Mouse (Mus musculus) brain, embryonic 14.5 days (tissue): ENCODE results near the gene Kcnq5. TPM values are rescaled to one million over a fixed set of nuclear protein-coding genes. Genes with fewer than 3 reads are reported as not detected.
"Not testable (repeated sequence)": the region's sequence is repeated elsewhere in the genome, so short reads cannot be mapped to it uniquely, and the experiment has no call there.

Source experiments
- DNase-seq: peaks from one replicate; pipeline ENCODE4 v3.0.0-alpha.2; 2011; ENCODE audit warnings: low read depth
- CTCF ChIP-seq: fragments of 200-500 bp; IDR thresholded peaks from 2 replicates; pipeline ENCODE4 v1.5.1; 2012; ENCODE audit warnings: inconsistent platforms, mild to moderate bottlenecking, moderate library complexity, borderline replicate concordance; ENCODE audit not compliant: insufficient read depth, insufficient read length; ENCODE audit errors: extremely low read depth
- POLR2A ChIP-seq: fragments of 200-500 bp; IDR thresholded peaks from 2 replicates; pipeline ENCODE4 v1.6.1; 2012; ENCODE audit warnings: mild to moderate bottlenecking, inconsistent platforms, borderline replicate concordance; ENCODE audit not compliant: poor library complexity, insufficient read depth, insufficient read length, severe bottlenecking; ENCODE audit errors: extremely low read depth
- polyA plus RNA-seq: library from polyadenylated mRNA; depleted of rRNA; stranded (reverse); fragments of >200 nt; gene quantifications from 2 replicates; pipeline ENCODE4 v1.2.3, GENCODE M21; 2012

Gene Kcnq5
- polyA plus RNA-seq, 1 experiment: 1.5 TPM

DNA sequence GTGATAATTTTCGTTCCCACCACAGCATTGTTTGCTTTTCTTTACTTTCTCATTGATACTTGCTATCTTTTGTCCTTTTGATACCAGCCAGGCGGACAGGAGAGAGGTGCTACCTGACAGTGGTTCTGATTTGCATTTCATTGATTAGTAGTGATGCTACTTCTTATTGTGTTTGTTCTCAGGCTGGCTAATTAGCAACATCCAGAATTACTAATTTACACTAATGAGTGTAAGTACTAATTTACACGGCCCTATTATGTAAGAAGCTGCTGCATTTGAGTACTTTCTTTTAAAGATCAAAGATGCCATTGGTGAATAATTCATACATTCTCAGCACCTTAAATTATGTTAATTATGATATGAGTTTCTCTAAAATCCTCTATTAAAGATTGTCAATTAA lies 525.0 kb downstream of the Kcnq5 start:
- TF ChIP-seq POLR2A: no peak
- TF ChIP-seq CTCF: no peak
- peak; percentile 51 for DNase-seq

DNA sequence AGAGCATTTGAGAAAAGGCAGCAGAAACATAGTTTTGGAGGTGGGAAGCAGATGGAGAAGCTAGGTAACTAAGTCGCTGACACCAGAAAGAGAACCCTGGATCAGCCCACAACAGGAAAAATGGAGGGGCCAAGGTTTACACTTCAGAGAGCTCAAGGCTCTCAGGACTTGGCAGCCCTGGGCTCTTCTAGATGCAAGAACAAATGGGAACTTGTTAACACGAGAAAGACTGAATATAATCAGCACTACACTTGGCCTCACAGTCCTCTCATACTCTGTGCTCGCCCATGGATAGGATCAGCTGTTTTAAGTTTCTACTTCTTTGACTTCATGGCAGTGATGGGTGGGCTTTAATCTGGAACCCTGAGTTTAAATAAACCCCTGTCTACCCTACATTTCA lies 526.9 kb downstream of the Kcnq5 start:
- DNase-seq: peak; percentile 62
- TF ChIP-seq CTCF (no peak), POLR2A (no peak)

DNA sequence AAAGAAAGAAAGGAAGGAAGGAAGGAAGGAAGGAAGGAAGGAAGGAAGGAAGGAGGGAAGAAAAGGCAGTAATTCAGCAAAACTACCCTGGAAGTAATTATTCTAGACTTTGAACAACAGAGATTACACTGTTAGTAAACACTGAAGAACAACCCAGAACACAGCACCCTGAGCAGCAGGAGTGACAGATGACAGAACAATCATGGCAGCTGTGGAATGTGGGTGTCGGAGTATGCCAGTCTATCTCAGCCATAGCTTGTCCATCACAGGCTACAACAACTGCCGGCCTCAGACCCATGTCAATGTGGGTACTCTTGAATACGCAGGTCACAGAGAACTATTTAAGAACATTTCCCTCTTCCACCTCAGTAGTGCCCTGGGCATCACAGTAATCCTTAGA lies 530.1 kb downstream of the Kcnq5 start:
- TF ChIP-seq POLR2A (no peak), CTCF (no peak)
- no peak for DNase-seq

DNA sequence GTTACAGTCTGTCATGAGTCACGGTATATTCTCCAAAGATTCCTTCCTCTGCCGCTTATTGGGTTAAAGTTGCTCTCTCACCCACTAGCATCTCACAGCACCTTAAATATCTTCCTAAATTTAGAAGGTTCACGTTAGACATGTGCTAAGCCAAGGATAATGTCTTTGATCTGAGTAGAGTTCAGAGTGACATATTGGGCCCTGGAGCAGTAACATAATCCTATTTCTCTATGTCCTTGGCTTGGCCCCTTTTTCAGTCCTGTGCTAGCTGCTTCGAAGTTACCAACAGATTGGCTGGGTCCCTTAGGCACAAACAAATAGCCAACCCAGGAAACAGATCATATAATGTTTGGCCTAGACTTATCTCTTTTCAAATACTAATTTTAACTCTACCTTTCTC lies 533.7 kb downstream of the Kcnq5 start:
- TF ChIP-seq POLR2A (no peak), CTCF (no peak)
- no peak for DNase-seq

DNA sequence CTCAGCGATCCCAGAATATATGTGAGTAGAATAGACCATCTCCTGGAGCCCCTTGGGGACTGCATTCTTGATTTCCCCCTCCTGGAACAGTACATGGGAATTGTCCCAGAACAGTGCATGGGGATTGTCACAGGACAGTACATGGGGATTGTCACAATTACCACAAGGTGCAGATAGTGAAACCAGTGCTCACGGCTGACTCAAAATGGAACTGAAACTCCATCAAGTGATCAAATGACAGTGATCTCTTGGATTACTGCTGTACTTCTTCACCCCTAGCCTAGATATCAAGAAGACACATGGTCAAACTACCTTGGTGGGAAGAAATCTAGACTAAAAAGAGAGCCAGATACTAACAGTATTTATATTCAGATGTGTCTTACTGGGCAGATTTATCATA lies 536.1 kb downstream of the Kcnq5 start:
- no peak for DNase-seq
- TF ChIP-seq POLR2A: no peak
- TF ChIP-seq CTCF: no peak

DNA sequence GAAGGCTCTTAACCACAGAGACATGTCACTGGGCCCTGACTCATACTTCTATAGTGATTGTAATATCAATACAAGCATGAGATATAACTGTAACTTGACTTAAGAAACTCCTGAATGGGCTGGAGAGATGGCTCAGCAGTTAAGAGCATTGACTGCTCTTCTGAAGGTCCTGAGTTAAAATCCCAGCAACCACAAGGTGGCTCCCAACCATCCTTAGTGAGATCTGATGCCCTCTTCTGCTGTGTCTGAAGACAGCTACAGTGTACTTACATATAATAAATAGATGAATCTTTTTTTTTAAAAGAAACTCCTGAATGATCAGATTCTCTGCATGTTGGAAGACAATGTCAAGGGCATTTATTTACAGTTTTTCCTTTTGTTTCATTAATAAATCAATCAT lies 542.4 kb downstream of the Kcnq5 start:
- TF ChIP-seq POLR2A: no peak
- TF ChIP-seq CTCF: 0 out of 2 replicates have a peak, but pooled peaks have one; percentile 21
- peak; percentile 61 for DNase-seq

DNA sequence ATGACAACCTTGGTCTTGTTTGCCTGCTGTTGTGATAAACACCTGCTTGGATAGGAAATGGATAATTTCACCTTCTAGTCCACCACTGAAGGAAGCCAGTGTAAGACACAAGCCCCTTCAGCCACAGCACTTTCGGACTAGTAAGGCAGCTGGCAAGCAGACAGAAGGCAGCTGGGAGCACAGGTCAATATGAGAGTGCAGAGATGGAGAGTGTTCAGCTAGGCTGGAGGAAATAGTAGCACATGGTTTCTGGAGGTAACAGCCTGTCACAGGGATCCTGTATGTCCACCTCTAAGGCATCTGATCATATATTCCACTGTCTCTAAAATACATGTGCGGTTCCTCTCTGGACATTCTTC lies 549.6 kb downstream of the Kcnq5 start:
- DNase-seq: peak; percentile 42
- TF ChIP-seq POLR2A (no peak), CTCF (no peak)

DNA sequence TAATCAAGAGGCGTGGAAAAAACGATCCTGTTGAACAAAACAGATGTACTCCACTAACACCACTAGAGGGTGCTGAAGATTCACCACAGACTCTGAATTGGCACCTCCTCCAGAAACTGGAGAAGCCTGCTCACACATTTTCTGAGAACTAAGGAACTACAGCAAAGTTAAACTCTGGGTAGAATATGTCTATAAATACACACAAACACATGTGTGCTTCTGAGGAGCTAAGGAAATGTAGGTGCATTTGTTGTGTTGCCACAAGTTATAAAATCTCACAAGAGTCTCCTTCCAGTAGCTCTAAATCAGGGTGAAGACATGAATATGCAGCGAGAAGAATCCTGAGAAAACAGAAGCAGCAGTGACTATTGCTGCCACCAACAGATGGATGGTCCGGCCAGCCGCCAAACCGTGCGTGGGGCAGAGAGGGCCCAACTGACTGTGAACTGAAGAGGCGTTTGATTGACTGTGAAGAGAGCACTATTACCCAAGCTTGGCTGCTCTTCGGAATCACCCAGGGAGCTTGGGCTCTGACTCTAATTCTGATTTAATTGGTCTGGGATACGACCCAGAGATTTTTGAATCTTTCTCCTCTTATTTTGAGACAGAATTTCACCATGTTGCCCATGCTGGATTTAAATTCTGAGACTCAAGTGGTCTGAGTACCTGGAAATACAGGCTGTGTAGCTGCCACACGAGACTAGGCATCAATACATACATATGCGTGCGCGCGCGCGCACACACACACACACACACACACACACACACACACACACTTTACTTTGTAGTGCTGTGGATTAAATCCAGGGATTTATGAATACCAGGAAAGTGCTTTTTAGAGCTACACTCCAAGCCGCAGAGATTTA lies 550.2 kb downstream of the Kcnq5 start:
- peak; percentile 93 for DNase-seq
- TF ChIP-seq POLR2A: no peak
- peak; percentile 85; the same call in 1 of the 2 replicates for TF ChIP-seq CTCF

DNA sequence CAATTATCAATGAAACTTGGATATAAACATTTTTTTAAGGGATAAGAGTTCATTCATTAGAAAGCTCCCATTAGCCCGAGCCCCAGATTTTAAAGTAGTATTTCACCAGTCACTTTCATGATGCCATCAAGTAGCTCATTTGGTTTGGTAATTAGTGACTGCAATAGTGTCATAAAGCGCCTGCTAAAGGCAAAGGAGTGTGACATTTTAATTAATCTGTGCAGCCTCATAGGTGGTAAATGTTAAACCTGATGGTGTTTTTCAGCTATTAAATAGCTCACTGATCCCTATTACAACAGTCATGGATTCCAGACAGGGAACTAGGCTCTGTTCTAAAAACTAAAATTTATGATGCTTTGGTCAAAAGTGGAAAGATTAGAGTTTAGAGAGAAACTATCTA lies 554.5 kb downstream of the Kcnq5 start:
- DNase-seq: peak; percentile 67
- no peak for TF ChIP-seq POLR2A

DNA sequence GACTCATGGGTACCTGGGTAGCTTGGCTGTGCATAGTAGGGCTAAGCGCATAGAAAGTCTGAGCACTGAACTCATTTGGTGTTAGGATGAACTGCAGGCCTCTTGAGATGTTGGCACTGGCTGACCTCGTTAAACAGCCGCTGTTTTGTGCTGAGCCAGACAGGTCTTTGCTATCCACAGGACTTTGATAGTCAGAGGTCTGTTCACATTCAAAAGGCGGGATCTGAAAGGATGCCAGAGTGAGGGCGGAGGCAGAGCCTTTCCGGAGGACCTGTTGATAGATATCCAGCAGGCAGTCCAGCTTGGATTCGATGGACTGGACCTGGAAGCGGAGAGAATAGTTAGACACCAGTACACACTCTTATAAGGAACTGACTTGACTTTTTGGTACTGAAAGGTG lies 558.9 kb downstream of the Kcnq5 start:
- peak; percentile 23 for DNase-seq
- TF ChIP-seq POLR2A (no peak), CTCF (no peak)

DNA sequence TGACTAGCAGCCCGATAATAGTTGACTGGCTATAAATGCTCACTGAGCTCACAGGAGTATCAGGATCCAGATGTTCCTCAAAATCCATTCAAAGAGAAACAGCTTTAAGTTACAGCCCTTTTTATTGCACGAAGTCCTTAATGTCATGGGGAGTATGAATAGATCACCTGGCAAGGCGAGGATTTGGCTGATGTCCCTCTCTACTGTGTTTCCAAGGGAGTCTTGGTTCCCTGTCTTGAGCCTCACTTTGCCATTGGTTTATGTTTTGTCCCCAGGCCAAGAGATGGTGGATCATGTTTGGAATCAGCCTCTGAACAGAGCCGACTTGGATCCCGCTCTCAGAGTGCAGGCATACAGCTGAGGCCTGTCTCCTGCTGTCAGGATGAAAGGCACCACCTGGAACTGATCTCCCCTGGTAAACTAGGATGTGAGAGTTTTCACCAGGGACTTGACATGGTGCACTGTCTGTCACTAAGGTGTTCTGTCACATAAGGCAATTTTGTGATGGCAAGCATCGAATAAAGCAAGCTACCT lies 570.5 kb downstream of the Kcnq5 start:
- no peak for DNase-seq
- TF ChIP-seq POLR2A (no peak), CTCF (no peak)

DNA sequence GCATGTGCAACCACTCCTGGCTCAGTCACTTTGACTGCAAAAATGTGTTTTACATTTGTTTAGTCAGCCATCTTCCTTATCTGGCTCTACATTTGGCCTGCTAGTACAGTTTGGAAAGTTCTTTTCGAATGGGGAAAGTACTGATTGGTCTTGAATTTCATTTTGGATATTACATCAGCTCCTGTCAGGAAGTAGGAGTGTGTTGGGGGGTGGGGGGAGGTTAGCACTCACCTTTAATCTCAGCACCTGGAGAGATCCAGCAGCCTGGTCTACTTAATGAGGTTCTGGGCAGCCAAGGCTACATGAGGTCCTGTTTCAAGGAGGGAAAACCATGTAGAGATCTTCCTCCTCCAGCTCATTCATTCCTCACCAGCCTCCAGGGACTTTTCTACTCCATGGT lies 578.5 kb downstream of the Kcnq5 start, which contains the start of gene Khdc1b:
Khdc1b (plus strand) TSS at position 301 of the 400 bp plus-strand sequence.
- no peak for DNase-seq
- TF ChIP-seq POLR2A (no peak), CTCF (no peak)

DNA sequence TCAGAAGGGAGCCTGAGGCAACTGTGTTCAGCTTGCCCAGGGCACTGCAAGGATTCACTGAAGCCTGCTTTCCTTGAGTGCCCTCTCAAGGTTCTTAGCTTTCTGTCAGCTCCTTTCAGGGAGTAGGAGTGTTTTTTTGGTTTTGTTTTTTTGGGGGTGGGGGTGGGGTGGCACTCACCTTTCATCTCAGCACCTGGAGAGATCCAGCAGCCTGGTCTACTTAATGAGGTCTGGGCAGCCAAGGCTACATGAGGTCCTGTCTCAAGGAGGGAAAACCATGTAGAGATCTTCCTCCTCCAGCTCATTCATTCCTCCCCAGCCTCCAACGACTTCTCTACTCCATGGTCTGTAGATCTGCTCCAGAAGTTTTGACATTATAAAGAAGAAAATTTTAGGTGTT lies 593.7 kb downstream of the Kcnq5 start, which contains the start of gene Khdc1c:
Khdc1c (plus strand) TSS at position 301 of the 400 bp plus-strand sequence.
- DNase-seq: not testable (repeated sequence)
